Mouse (Mus musculus): Measurements from ENCODE around the gene Laptm5.

The Laptm5 gene

GRCm38 (mm10) chr4:130913077-130913476, at the start of gene Laptm5:
TSS of gene Laptm5 (plus strand) at chr4:130913125.
- no peak for DNase-seq (ENCODE audit: low spot score in 2 of 2)

- no peak for DNase-seq (ENCODE audit: low spot score in 2 of 2)
These were observed 47.5 kb upstream of the Laptm5 start for GRCm38 (mm10) chr4:130865460-130865859.

DNA sequence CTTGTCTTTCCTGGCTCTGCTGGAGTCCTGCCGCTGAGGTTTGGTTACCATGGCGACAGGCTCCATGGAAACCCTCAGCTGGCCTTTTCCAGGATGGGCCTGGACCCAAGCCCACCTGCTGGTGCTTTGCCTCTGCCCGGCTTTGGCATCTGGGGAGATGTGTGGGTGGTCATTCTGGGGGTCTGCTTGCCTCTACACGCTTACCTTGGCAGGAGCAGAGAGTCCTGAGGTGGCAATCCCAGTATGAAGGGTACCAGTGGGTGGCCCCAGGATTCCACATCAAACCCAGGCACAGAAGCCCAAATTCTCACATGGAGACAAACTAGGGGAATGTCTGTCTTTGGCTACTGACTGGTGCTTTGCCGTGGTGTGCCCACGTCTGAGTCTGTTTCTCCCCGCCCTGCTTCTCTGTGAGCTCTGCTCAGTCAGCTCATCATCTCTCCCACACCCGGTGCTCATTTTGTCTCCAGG, 47.0 kb upstream of the Laptm5 start:
- peak; percentile 85 to 91 for DNase-seq (ENCODE audit: low spot score in 2 of 2)

GRCm38 (mm10) chr4:130867940-130868339, 45.0 kb upstream of the Laptm5 start:
- no peak for DNase-seq (ENCODE audit: low spot score in 2 of 2)

DNA sequence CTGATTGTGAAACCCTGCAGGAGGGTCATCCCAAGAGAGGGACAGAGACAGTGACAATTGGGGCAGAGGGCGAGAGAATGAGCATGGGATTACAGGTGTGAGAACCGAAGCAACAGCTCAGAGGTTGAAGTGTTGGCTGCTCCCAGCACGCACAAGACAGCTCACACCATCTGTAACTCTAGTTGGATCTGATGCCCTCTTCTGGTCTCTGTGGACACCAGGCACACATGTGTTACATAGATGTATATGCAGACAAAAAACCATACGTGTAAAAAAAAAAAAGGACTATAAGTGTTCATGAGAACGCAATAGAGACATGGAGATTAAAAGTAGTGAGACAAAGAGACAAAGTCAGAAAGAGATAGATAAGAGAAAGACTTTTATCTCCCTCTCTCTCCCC, 44.1 kb upstream of the Laptm5 start:
- DNase-seq (ENCODE audit: low spot score in 2 of 2), result no peak

- no peak for DNase-seq (ENCODE audit: low spot score in 2 of 2)
These were observed 40.5 kb upstream of the Laptm5 start for GRCm38 (mm10) chr4:130872414-130872813.

GRCm38 (mm10) chr4:130873440-130873839, 39.5 kb upstream of the Laptm5 start:
- no peak for DNase-seq (ENCODE audit: low spot score in 2 of 2)

GRCm38 (mm10) chr4:130874601-130875000, 38.3 kb upstream of the Laptm5 start:
- no peak for DNase-seq (ENCODE audit: low spot score in 2 of 2)

GRCm38 (mm10) chr4:130876016-130876726, 36.8 kb upstream of the Laptm5 start:
- no peak for DNase-seq (ENCODE audit: low spot score in 2 of 2)

GRCm38 (mm10) chr4:130878273-130879047, 34.5 kb upstream of the Laptm5 start:
- peak; percentile 92 to 94 for DNase-seq (ENCODE audit: low spot score in 2 of 2)

DNA sequence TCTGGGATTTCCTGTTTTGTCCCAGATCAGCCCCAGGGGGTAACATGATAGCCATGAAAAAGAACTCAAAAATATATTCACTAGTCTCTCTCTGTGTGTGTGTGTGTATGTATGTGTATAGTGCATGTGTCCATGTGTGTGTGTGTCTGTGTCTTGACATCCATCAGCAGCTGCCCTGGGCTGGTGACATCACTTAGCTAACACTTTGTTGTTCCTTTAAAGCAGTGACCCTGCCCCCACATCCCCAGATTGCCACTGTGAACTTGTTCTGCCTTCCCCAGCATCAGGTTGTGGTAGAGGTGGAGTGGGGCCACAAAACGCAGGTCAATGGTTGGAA, 33.9 kb upstream of the Laptm5 start:
- no peak for DNase-seq (ENCODE audit: low spot score in 2 of 2)

GRCm38 (mm10) chr4:130881336-130881735, 31.6 kb upstream of the Laptm5 start:
- no peak for DNase-seq (ENCODE audit: low spot score in 2 of 2)

GRCm38 (mm10) chr4:130882762-130883161, 30.2 kb upstream of the Laptm5 start:
- DNase-seq (ENCODE audit: low spot score in 2 of 2), result no peak

- no peak for DNase-seq (ENCODE audit: low spot score in 2 of 2)
These were observed 28.9 kb upstream of the Laptm5 start for GRCm38 (mm10) chr4:130883820-130884533.

DNA sequence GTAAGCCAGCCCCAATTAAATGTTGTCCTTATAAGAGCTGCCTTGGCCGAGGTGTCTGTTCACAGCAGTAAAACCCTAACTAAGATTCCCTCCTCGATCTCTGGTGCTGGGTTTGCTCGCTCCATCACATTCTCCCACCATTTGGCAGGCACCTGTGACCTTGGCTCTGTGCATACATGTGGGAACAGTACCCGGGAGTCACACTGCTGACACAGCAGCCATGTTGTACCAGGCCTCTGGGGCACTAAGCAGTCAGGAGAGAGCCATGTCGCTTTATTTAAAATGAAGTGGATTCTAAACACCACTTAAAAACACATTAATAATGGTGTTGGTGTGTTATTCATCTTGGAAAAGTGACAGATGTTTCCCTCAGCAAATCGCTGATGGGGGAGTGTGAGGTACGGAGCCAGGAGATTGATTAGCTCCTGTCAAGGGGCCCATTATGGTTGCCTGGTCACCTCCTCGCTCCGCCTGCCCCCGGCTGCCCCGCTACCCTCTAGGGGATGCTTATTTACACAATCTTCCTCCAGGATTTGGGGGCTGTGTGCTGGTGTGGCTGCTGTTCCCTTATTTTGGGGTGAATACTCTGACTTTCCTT, 25.7 kb upstream of the Laptm5 start:
- no peak for DNase-seq (ENCODE audit: low spot score in 2 of 2)

DNA sequence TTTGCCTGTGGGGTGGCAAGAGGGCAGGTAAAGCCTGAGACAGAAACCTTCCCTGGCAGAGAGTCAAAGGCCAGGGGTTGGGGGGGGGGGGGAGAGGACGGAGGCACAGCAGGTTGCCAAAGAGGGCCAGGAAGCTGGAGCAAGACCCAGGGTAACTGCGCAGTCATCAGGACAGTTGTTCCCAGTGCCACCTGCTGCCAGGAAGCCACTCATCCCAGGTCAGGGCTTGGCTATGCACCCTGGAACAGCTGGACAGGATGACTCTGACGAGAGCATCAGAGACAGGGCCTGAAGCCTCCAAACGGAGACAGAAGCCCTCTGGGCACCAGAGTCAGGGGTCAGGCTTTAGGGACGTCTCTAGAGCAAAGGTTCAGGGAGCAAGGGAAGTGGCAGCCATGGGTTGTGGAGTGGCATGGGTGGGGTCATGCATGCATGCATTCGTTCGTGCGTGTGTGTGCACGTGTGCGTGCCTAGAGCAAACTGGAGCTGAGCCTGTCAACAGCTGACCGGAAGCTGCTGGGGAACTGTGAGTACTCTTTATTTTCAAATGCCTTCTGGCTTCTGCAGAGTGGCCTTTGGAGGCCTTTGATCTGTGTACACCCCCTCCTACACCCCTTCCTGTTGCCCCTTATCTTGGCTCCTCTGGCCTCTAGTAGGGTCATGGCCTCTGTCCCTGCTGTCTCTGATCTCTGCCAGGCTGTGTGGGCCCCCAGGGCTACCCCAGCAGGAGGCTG, 23.0 kb upstream of the Laptm5 start:
- DNase-seq (ENCODE audit: low spot score in 2 of 2), result no peak

GRCm38 (mm10) chr4:130890511-130890840, 22.4 kb upstream of the Laptm5 start:
- DNase-seq (ENCODE audit: low spot score in 2 of 2), result no peak

- peak; percentile 88 for DNase-seq (ENCODE audit: low spot score in 2 of 2)
These were observed 20.8 kb upstream of the Laptm5 start for GRCm38 (mm10) chr4:130892001-130892587.

- DNase-seq (ENCODE audit: low spot score in 2 of 2), result no peak
These were observed 19.2 kb upstream of the Laptm5 start for GRCm38 (mm10) chr4:130893688-130894087.

GRCm38 (mm10) chr4:130895701-130896100, 17.2 kb upstream of the Laptm5 start:
- DNase-seq (ENCODE audit: low spot score in 2 of 2), result no peak

DNA sequence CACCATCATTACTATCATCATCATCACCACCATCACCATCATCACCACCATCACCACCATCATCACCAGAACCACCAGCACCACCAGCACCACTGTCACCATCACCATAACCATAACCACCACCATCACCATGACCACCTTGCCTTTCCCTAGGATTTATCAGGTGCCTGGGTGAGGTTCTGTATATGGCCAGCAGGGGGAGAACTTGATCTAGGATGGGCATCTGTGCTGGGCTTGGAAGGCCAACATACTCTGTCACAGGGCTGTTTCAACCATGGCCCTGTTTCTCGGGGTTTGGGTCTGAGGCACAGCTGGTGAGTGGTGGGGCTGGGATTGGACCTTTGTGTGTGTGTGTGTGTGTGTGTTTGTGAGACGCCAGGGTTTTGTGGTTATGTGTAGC, 16.6 kb upstream of the Laptm5 start:
- DNase-seq (ENCODE audit: low spot score in 2 of 2), result peak in 1 of 2 experiments; percentile 49

Data from frontal cortex, postnatal 36 days (tissue).